Mouse (Mus musculus) kidney, postnatal 14 days (tissue): ENCODE results near the gene Mrps7.
"Not testable (repeated sequence)": the region's sequence is repeated elsewhere in the genome, so short reads cannot be mapped to it uniquely, and the experiment has no call there.

Experiments
- DNase-seq: peaks from one replicate; pipeline ENCODE4 v3.0.0; 2022; ENCODE audit warnings: mixed read lengths

The Mrps7 gene

DNA sequence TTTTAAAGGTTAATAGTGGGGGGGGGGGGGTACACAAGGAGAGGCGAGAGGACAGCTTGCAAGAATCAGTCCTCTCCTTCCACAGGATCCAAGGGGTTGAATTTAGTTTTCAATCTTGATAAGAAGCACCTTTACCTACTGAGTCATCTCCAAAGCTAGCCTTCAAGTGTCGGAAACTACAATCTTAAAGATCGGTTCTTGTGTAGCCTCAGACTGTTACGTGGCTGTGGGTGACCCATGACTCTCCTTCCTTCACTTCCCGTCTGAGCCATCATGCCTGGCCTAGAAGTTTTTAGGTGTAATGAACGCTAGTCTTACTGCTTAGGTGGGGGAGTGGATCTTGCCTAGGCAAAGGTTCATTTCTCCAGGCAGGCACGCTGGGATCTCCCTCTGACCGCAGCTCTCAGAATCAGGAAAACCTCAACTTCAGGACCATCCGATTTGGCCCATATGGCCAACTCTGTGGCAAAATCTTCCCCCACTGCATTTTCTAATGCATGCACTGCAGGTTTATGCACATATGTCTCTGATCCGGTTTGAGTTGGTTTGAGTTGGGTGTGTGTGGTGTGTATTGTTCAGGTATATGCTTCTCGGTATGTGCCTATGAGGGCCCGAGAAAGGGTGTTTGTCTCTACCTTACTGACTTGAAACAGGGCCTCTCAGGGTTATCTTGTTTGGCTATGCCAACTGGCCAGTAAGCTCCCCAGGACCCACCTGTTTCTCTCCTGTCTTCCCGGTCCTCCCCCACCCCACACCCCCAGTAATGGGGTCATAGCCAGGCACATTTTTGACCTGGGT, 26.2 kb downstream of the Mrps7 start:
- DNase-seq = no peak

DNA sequence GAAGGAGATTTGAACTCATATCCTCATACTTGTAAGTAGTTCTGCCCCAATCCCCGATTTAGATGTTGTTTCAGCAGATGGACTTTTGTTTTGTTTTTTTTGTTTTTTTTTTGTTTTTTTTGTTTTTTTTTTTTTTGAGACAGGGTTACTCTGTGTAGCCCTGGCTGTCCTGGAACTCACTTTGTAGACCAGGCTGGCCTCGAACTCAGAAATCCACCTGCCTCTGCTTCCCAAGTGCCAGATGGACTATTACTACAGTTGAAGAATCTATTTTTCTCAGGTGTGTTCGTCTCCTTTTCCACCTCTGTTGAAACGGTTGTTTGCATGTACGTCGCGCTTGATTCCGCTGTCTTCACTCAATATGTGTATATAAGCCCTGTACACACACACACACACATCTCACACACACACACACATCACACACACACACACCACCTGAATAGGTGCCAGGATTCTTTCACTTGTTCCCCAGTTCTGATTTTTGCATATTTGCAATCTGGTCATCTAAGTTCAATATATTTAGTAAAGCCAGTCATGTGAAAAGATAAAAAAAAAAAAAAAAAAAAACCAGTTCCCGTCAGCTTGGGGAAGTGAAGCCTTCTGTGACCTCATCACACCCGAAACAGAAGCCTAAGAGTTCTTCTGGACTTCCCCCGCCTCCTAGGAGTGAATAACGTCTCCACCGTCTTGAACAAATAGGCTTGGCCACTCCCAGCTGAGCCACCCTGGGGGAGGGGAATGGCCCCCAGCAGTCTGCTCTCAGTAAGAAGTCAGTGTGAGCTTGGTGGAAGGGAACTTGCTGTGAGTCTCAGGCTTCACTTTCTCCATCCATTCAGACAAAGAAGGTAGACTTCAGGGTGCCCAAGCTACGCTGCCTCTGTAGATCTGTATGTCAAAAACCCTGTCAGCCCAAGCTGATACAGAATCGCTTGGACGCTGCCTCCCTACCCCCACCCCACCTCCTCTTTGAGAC, 27.1 kb downstream of the Mrps7 start:
- DNase-seq = no peak

GRCm38 (mm10) chr11:115631505-115631890, 27.8 kb downstream of the Mrps7 start:
- DNase-seq = peak; percentile 61

DNA sequence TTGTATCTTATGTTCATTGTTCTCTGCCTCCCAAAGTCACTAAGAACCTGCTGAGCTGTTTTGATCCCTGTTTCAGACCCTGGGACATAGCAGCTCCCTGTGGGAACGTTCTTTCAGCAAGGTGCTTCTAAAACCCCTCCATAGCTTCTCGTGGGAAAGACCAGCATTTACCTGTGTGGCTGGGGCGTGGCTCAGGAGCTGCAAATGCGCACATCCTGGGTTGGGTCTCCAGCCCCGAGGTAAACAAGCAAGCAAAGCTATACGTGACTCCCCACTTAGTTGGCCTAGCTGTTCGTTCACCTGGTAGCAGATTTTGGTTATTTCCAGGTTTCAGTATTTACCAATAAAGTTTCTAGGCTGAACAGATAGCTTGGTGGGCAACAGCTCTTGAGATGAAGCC, 28.5 kb downstream of the Mrps7 start:
- no peak for DNase-seq

- DNase-seq = no peak
Observed at GRCm38 (mm10) chr11:115632862-115633261, 29.1 kb downstream of the Mrps7 start.

DNA sequence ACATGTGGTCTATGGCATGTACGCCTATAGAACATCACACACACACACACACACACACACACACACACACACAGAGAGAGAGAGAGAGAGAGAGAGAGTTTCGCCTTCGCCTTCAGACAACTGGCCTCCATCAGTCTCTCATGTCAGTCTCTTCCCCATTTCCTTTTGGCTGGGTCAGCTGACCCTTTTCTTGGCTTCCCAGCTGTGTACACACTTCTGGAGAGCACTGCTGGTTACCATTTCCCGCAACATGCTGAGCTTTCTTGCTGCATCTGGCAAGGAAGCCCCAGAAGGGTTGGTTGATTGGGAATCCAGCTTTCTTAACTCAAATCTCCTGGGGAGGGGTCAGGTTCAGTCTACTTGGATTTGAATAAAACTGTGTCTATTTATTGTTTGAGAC, 30.4 kb downstream of the Mrps7 start:
- no peak for DNase-seq

DNA sequence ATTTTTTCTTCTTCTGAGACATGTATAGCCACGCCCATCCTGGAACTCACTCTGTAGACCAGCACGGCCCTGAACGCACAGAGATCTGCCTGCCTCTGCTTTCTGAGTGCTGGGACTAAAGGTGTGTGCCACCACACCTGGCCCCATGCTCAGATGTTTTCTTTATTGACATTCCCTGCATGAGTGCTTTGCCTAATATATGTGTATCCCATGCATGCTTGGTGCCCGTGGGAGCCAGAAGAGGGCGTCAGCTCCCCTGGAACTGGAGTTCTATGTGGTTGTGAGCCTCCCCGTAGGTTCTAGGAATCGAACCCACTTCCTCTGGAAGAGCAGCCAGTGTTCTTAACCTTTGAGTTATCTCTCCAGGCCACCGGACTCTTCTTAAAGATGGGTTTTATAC, 31.3 kb downstream of the Mrps7 start:
- no peak for DNase-seq

DNA sequence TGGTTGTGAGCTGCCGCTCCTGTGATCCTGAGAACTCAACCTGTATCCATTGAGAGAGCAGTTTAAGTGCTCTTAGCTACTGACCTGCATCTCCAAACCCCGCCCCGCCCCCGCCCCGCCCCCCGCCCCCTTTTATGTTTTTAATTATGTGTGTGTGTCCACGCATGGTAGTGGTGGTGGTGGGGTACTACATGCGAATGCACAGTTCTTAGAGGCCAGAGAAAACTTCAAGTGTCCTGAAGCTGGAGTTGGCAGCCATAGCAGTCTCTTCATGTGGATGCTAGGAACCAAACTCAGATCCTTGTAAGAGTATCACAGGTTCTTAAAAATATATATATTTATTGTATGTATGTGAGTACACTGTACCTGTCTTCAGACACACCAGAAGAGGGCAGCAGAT, 31.8 kb downstream of the Mrps7 start:
- DNase-seq = no peak

DNA sequence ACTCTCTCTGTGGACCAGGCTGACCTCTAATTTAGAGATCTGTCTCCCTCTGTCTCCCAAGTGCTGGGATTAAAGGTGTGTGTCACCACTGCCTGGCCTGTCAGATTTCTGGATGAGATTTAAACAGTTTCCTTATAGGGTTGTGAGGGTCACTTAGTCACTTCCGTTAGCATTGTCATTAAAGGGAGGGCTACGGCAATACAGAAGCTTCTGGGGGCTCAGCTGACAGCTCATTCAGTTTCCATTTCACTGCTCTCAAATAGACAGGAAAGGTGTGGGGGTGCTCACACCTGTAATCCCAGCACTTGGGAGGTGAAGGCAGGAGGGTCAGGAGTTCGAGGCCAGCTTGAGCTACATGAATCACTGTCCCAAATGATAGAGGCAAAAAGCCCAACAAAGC, 33.2 kb downstream of the Mrps7 start:
- no peak for DNase-seq

GRCm38 (mm10) chr11:115638498-115639409, 35.0 kb downstream of the Mrps7 start:
- DNase-seq = no peak

- DNase-seq = no peak
Observed at GRCm38 (mm10) chr11:115639540-115639939, 35.8 kb downstream of the Mrps7 start.

GRCm38 (mm10) chr11:115640311-115640828, 36.6 kb downstream of the Mrps7 start:
- no peak for DNase-seq

GRCm38 (mm10) chr11:115640978-115641663, 37.4 kb downstream of the Mrps7 start:
- no peak for DNase-seq

DNA sequence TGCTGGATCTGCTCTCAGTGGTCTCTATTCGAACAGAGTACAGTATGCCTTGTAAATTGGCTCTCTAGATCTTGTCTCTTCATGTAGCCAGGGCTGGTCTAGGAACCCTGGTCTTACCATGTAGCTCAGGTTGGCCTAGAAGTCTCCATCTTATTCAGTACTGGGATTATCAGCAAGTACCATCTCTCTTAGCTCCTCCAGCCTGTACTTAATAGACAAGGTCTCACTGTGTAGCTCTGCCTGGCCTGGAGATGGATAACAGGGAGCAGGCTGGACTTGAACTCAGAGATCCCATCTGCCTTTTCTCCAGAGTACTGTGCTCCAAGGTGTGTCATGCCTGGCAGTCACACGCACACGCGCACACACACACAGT, 37.9 kb downstream of the Mrps7 start:
- no peak for DNase-seq

GRCm38 (mm10) chr11:115642705-115643104, 39.0 kb downstream of the Mrps7 start:
- no peak for DNase-seq

GRCm38 (mm10) chr11:115643265-115643664, 39.5 kb downstream of the Mrps7 start:
- DNase-seq = no peak

GRCm38 (mm10) chr11:115644308-115644707, 40.6 kb downstream of the Mrps7 start:
- no peak for DNase-seq

GRCm38 (mm10) chr11:115645498-115645897, 41.8 kb downstream of the Mrps7 start:
- DNase-seq = not testable (repeated sequence)

- no peak for DNase-seq
Observed at GRCm38 (mm10) chr11:115646439-115646838, 42.7 kb downstream of the Mrps7 start.

DNA sequence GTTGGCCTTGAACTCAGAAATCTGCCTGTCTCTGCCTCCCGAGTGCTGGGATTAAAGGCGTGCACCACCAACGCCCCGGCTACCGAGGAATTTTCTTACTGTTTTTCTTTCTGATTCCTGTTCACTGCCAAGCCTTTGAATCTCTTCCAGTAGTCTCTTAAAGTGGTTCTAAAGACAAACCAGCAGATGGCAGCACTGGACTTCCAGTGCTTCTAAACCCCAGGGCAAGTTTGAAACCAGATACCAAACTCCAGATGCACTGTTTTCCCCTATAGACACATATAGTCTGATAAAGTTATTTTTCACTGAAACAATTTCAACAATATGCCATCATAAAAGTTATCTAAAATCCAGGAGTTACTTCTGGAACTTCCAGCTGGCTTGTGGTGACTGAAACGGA, 43.7 kb downstream of the Mrps7 start:
- DNase-seq = peak; percentile 73

GRCm38 (mm10) chr11:115649706-115650105, 46.0 kb downstream of the Mrps7 start:
- peak; percentile 68 for DNase-seq

GRCm38 (mm10) chr11:115651680-115652079, 48.0 kb downstream of the Mrps7 start:
- DNase-seq = no peak
